Mouse (Mus musculus) olfactory bulb, adult 2 months (tissue): ENCODE measurements around the gene Ptbp3.

Experiments
- CTCF ChIP-seq: fragments of 200-500 bp; IDR thresholded peaks from 2 replicates; pipeline ENCODE4 v1.5.1; 2012; ENCODE audit warnings: low read depth, mild to moderate bottlenecking, low read length, moderate library complexity; ENCODE audit not compliant: insufficient read depth
- POLR2A ChIP-seq: fragments of 200-500 bp; IDR thresholded peaks from 2 replicates; pipeline ENCODE4 v1.6.1; 2012; ENCODE audit warnings: mild to moderate bottlenecking, low read depth, low read length, moderate library complexity; ENCODE audit not compliant: insufficient read depth

GRCm38 (mm10) chr4:59549977-59550560 lies 905 bp upstream of the Ptbp3 start:
- TF ChIP-seq POLR2A (no peak), CTCF (no peak)
